Mouse (Mus musculus) stomach, embryonic 14.5 days (tissue): ENCODE data around the gene Birc3. TPM values are rescaled to one million over a fixed set of nuclear protein-coding genes. Genes with fewer than 3 reads are reported as not detected.
"Not testable (repeated sequence)": the region's sequence is repeated elsewhere in the genome, so short reads cannot be mapped to it uniquely, and the experiment has no call there.

Source experiments
- ATAC-seq: fragments of 200-750 bp; cut with Nextera tagmentation; 2 replicates; pipeline ENCODE4 v1.8.0; 2017; ENCODE audit warnings: low read depth, moderate TSS enrichment; ENCODE audit not compliant: insufficient number of reproducible peaks, insufficient read depth, low FRiP score
- H3K27ac ChIP-seq: fragments of 300-500 bp; sonication (generic); 2 replicates; pipeline ENCODE4 v1.5.1; 2014; ENCODE audit warnings: mild to moderate bottlenecking, low read length, moderate library complexity, mixed read lengths
- H3K27me3 ChIP-seq: fragments of 300-500 bp; sonication (generic); 2 replicates; pipeline ENCODE4 v1.6.1; 2014; ENCODE audit warnings: low read length, control low read depth, mixed read lengths; ENCODE audit not compliant: control insufficient read depth, insufficient read depth
- H3K36me3 ChIP-seq: fragments of 300-500 bp; sonication (generic); 2 replicates; pipeline ENCODE4 v1.6.1; 2014; ENCODE audit warnings: mild to moderate bottlenecking, control low read depth, low read length, moderate library complexity, mixed read lengths; ENCODE audit not compliant: control insufficient read depth, insufficient read depth
- H3K4me1 ChIP-seq: fragments of 300-500 bp; sonication (generic); 2 replicates; pipeline ENCODE4 v1.6.1; 2014; ENCODE audit warnings: low read length, control low read depth, mixed read lengths; ENCODE audit not compliant: control insufficient read depth, insufficient read depth
- H3K4me2 ChIP-seq: fragments of 300-500 bp; sonication (generic); replicated peaks from 2 replicates; pipeline ENCODE4 v1.6.1; 2014; ENCODE audit warnings: low read depth, low read length, control low read depth
- H3K4me3 ChIP-seq: fragments of 300-500 bp; sonication (generic); 2 replicates; pipeline ENCODE4 v1.5.1; 2014; ENCODE audit warnings: low read depth, low read length, control low read depth
- H3K9ac ChIP-seq: fragments of 300-500 bp; sonication (generic); replicated peaks from 2 replicates; pipeline ENCODE4 v1.6.1; 2014; ENCODE audit warnings: low read depth, mild to moderate bottlenecking, control low read depth, low read length, moderate library complexity, mixed read lengths
- H3K9me3 ChIP-seq: fragments of 300-500 bp; sonication (generic); 2 replicates; pipeline ENCODE4 v1.6.1; 2016; ENCODE audit warnings: low read depth, low read length, control low read depth; ENCODE audit not compliant: control insufficient read depth
- WGBS: fragments of 180-500 bp; shearing (Covaris S2); extraction: QIAGEN DNeasy Blood & Tissue Kit; methylation state at CpG from one replicate; pipeline ENCODE4 v1.1.7; 2014; 5-methylcytosine and 5-hydroxymethylcytosine counted together
- polyA plus RNA-seq: library from polyadenylated mRNA; unstranded; fragments of >200 nt; fragmentation: Nextera tagmentation; extraction: Ambion mirVana; gene quantifications from 2 replicates; pipeline ENCODE4 v1.2.1, GENCODE M21; 2014

Birc3 gene
- polyA plus RNA-seq, 1 experiment from 2014 or later = 7.7 TPM

DNA sequence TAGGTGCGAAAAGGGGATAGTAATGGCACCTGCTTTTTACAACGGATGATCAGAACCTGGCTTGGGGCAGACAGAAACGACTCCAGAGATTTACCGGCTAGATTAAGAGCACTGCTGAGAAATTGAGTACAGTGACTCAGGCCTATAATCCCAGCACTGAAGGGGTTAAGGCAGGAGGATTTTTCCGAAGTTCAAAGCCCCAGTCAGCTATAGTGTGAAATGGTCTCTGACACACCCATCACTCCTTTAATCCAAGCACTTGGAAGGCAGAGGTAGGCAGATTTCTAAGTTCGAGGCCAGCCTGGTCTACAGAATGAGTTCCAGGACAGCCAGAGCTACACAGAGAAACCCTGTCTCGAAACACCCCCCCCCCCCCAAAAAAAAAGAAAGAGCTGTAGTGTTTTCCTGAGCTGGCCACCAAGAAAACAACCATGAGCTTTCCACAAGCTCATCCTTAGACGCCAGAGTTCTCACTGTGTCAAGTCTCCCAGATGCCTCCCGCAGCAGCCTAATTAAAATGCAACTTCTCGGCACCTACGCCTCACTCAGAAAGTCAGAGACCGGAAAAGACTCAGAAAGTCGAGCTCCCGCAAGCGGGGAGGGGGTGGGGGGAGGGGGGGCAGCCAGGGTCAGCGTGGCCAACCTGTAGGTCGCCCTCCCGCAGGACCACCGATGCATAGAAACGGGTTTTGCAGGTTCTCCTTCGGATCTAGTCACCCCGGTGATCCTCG is 777 bp downstream of the Birc3 start:
- WGBS = 18% methylated on average over 23 of the region's 23 CpGs
- H3K27me3 ChIP-seq = no peaks in the 10 kb centered on the region
- no peaks in the 10 kb centered on the region for H3K4me1 ChIP-seq
- peak overlapping the region; percentile 53 for H3K4me3 ChIP-seq
- peak overlapping the region; percentile 81 for H3K4me2 ChIP-seq
- no peaks in the 10 kb centered on the region for H3K36me3 ChIP-seq
- H3K27ac ChIP-seq = peak overlapping the region; percentile 61; the same call in 1 of the 2 replicates
- peak overlapping the region; percentile 60; the same call in 1 of the 2 replicates for H3K9ac ChIP-seq
- peak; percentile 12; the same call in 1 of the 2 replicates for ATAC-seq
- no peaks in the 10 kb centered on the region for H3K9me3 ChIP-seq

- H3K4me2 ChIP-seq = no peak overlapping the region
- no peak for ATAC-seq
- 63% methylated on average over 4 of the region's 4 CpGs for WGBS
- H3K4me1 ChIP-seq = no peaks in the 10 kb centered on the region
- H3K27me3 ChIP-seq = no peaks in the 10 kb centered on the region
- H3K27ac ChIP-seq = no peak overlapping the region
- H3K9me3 ChIP-seq = no peaks in the 10 kb centered on the region
- H3K9ac ChIP-seq = no peak overlapping the region
- H3K36me3 ChIP-seq = no peaks in the 10 kb centered on the region
- H3K4me3 ChIP-seq = no peak overlapping the region
Observed at GRCm38 (mm10) chr9:7871316-7872043, 1.5 kb downstream of the Birc3 start.

GRCm38 (mm10) chr9:7870556-7871315 is 2.2 kb downstream of the Birc3 start:
- Histone ChIP-seq H3K27me3 (no peaks in the 10 kb centered on the region), H3K36me3 (no peaks in the 10 kb centered on the region), H3K4me1 (no peaks in the 10 kb centered on the region), H3K9me3 (no peaks in the 10 kb centered on the region), H3K9ac (no peak overlapping the region), H3K4me3 (no peak overlapping the region), H3K4me2 (no peak overlapping the region), H3K27ac (no peak overlapping the region)
- ATAC-seq = no peak
- 86% methylated on average over 10 of the region's 10 CpGs for WGBS

DNA sequence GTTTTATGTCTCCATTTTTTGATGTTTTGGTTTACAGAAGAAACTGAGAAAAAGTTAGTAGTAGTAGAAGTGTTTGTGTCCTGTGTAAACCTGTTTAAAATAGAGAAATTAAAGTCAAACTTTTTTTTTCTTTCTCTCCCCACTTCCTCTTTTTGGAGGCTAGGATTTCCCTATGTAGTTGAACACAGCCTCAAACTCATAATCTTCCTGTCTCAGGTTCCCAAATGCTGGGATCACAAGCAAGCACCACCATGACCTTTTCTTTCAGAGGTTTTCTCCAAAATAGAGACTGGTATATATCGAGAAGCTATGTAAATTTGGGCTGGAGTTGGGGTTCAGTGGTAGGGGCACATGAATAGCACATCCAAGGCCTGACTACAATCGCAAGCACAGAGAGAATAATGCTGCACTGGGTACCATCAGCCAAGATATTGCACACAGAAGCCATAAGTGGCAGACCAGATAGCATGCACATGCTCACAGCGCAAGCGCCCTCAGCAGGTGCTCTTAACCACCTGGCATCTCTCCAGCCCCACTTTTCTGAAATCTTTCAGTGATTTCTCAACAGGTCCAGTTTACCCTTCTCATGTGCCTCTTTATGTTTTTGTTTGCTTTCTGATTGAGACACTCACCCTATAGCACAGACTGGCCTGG is 4.0 kb downstream of the Birc3 start:
- 84% methylated on average over 4 of the region's 4 CpGs for WGBS
- no peaks in the 10 kb centered on the region for H3K27me3 ChIP-seq
- ATAC-seq = no peak

GRCm38 (mm10) chr9:7867981-7868380 is 5.0 kb downstream of the Birc3 start:
- 93% methylated on average over 3 of the region's 3 CpGs for WGBS
- Histone ChIP-seq H3K4me1 (no peaks in the 10 kb centered on the region), H3K9me3 (no peaks in the 10 kb centered on the region), H3K36me3 (no peaks in the 10 kb centered on the region), H3K27ac (no peak overlapping the region), H3K9ac (no peak overlapping the region), H3K4me2 (no peak overlapping the region), H3K4me3 (no peak overlapping the region), H3K27me3 (no peaks in the 10 kb centered on the region)
- ATAC-seq = no peak

More for the DNA sequence above, 4.0 kb downstream of the Birc3 start:
- Histone ChIP-seq H3K4me3 (no peak overlapping the region), H3K4me2 (no peak overlapping the region), H3K9me3 (no peaks in the 10 kb centered on the region), H3K27ac (no peak overlapping the region), H3K4me1 (no peaks in the 10 kb centered on the region), H3K36me3 (no peaks in the 10 kb centered on the region), H3K9ac (no peak overlapping the region)

DNA sequence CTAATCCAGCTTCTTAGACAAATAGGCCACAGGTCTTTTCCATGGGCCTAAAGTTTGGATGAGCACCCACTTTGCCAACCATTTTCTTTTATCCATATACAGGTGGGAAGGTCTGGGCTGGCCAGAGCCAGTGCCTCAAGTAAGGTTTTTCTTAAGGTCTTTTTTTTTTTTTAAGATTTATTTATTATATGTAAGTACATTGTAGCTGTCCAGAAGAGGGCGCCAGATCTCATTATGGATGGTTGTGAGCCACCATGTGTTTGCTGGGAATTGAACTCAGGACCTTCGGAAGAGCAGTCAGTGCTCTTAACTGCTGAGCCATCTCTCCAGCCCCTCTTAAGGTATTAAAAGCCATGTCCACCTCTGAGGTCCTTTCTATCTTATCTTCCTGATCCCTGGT is 6.0 kb downstream of the Birc3 start:
- H3K27ac ChIP-seq, H3K9ac ChIP-seq, H3K4me3 ChIP-seq, ATAC-seq, H3K9me3 ChIP-seq, H3K4me2 ChIP-seq, H3K36me3 ChIP-seq, H3K27me3 ChIP-seq, H3K4me1 ChIP-seq: not testable (repeated sequence)
- WGBS = 80% methylated on average over 2 of the region's 2 CpGs

GRCm38 (mm10) chr9:7860976-7861375 is 12.0 kb downstream of the Birc3 start:
- no peak overlapping the region for H3K4me3 ChIP-seq
- H3K9me3 ChIP-seq = no peaks in the 10 kb centered on the region
- no peak overlapping the region for H3K9ac ChIP-seq
- no peak for ATAC-seq
- no peak overlapping the region for H3K27ac ChIP-seq
- WGBS = 79% methylated on average over 5 of the region's 5 CpGs
- H3K36me3 ChIP-seq = no peaks in the 10 kb centered on the region
- H3K4me1 ChIP-seq = no peaks in the 10 kb centered on the region
- H3K4me2 ChIP-seq = no peak overlapping the region
- no peaks in the 10 kb centered on the region for H3K27me3 ChIP-seq

GRCm38 (mm10) chr9:7855912-7856311 is 17.1 kb downstream of the Birc3 start:
- Histone ChIP-seq H3K9ac (no peak overlapping the region), H3K4me2 (no peak overlapping the region), H3K4me1 (no peaks in the 10 kb centered on the region), H3K27ac (no peak overlapping the region), H3K4me3 (no peak overlapping the region), H3K36me3 (no peaks in the 10 kb centered on the region), H3K9me3 (no peaks in the 10 kb centered on the region), H3K27me3 (no peaks in the 10 kb centered on the region)
- WGBS = 64% methylated on average over 3 of the region's 3 CpGs
- ATAC-seq = no peak
